Mouse (Mus musculus): ENCODE results near the gene Nrxn1.

Nrxn1 gene

DNA sequence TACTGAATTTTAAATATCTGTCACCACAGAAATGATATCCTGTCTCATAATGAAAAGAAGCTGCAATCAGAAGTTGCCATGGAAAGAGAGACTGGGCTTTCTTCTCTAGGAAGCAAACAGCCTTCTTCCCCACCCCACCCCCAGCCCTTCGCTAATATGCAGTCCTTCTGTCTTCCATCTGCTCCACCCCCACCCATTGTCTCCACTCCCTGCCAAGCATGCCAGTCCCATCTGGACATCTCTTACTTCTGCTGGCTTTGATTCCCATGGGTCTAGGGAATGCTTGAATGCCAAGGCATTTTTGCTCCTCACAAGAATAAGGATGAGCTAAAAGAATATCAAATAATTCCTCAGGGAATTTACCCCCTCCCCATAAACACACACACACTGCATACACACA, 1006.0 kb downstream of the Nrxn1 start:
- DNase-seq (ENCODE audit: low spot score): peak; percentile 73

DNA sequence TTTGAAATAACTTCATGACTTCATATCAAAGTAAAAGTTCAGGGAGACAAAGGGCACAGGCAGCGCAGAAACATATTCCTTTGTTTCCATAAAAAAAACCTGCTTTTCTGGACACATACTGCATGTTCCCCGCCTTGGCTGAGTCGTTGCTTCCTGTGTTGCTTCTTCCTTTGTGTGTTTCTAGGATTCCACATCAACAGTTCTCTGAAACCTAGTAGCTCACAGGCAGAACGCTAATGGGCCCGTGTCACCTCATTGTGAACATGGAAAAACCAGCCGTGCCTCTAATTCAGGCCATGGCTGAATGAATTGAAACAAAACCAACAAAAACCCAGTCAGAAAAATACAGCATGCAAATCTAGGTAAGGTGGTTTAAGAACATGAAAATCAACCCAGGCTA, 1013.9 kb downstream of the Nrxn1 start:
- DNase-seq (ENCODE audit: low spot score): no peak

DNA sequence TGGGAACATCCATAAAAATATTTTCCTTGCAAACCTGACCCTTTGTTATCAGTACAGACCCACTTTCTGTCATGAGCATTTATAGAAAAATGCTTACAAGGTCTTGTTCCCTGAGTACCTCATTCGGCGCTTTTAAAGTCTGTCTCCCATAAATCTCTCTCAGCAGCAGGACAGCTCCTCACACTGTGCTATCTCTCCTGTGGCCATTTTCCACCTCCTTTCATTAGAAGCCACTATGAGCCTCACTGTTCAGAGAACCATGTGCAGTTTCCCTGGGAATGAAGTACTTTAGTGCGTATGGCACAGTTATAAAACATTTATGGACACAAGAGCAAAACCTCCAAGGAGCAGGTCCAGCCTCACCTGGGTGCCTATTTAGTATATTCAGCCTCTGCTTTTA, 1014.4 kb downstream of the Nrxn1 start:
- peak; percentile 27 for DNase-seq (ENCODE audit: low spot score)

DNA sequence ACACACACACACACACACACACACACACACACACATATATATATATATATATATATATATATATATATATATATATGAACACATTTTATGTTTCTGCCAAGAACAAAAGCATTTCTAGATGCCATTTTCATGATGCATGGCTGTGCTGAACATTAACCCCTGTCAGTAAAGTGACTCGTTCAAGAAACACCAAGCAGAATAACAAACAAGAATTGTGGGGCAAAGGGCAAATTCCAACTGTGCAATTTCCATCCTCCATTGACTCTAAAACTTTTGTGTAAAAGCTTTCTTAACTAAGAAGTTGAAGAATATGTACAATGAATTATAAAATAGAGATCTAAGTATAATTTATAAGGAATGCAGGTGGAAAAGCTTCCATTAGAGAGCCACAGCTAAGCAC, 1030.0 kb downstream of the Nrxn1 start:
- peak; percentile 38 for DNase-seq (ENCODE audit: low spot score)

DNA sequence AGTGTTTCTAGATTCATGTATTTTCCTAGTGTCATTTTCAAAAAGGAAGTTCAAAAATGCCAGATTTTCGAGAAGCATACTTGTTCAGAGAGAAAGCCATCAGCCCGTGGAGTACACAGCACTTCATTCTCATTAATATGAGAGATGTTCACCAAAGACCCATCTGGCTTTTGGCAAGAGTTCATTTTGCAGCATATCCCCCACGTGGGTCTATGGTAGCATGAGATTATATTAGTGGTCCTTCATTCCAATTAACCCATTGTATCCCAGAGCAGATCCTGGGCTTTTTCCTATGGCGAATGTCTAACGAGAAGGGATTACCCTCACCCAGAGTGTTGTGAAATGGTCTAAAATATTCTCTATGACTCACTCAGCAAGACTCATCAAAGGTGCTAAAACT, 1032.0 kb downstream of the Nrxn1 start:
- no peak for DNase-seq (ENCODE audit: low spot score)

DNA sequence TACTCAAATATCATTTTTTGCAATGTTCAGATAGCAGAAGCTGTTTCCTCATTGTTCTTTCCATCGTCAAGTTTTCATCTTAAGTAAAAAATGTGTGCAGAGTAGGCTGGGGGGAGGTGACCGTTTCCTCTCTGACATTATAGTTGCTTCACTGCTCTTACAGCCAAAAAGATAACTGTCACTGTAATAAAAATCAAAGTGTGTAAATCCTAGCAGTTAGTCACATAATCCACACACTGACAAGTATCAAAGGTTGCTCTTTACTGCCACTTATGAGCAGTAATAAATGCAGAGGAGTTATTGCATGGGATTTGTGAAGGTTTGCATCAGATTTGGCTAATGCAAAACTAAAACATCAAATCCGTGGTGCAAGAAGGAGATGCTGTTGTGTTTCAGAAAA, 1032.7 kb downstream of the Nrxn1 start:
- DNase-seq (ENCODE audit: low spot score): no peak

DNA sequence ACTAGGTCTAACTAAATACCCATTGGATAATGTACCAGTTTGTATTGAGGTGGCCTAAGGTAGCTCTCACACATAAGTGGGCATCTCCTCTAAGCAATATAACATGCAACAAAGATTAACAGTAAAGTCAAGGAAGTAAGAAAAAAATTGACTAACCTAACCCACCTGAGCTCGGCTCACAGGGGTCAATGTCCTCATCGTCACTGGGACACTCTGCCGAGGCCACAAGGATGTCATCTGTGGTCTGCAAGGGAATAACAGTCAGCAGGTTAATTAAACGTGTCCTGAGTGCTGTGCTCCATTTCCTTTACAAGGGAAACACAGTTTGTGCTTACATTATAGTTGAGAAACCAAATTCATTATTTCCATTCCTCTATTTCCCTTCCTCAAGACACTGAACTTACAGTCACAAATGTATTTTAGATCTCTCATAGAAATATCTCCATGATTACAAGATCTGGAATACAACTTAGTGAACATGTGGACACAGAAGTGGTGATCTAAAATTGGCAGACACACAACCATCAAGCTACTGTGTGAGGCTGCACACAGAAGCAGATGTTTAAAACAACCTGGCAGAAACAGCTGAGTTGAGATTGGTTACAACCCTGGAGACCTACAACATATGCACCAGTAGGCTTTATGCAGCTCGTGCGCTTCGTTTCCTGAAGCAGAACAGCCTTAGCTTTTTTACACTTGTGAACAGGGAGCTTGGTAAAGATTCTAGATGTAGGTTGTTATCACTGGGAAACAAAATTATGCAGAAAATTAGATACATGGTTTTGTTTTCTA, 1033.4 kb downstream of the Nrxn1 start:
- DNase-seq (ENCODE audit: low spot score): no peak

DNA sequence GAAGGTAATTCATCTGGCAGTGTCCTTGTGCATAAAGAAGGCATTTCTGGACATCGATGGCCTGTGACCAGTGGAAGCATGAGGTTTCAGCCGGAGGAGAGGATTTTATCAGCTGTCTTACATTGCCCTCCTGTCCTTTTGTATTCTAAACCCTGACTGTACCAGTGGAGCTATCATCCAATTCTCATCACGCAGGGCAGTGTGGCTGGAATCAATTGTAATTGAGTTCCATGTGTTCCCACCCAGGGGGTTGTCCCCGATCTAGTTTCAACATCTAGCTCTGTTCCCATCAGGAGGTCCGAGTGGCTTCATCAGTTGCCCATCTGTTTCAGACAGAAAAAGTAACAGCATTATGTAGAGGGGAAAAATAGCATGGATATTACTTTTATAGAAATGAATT, 1038.6 kb downstream of the Nrxn1 start:
- peak; percentile 36 for DNase-seq (ENCODE audit: low spot score)

DNA sequence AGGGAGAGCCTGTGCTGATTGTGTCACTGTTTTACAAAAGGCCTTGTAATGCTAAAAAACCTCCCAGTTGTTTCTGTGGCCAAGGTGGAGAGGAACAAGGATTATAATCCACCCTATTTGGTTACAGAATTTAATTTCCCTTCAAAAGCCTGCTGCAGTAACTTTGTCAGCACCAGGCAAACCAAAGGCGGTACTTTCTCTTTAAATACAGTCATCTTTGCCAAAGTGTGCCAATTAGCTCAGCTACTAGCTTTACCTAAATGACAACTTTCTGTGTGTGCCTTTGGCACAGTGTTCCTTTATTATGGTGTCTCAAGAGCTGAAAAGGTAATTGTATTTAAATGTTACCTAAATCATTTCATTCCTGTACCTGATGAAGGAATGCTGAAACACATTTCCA, 1053.6 kb downstream of the Nrxn1 start:
- DNase-seq (ENCODE audit: low spot score): no peak

DNA sequence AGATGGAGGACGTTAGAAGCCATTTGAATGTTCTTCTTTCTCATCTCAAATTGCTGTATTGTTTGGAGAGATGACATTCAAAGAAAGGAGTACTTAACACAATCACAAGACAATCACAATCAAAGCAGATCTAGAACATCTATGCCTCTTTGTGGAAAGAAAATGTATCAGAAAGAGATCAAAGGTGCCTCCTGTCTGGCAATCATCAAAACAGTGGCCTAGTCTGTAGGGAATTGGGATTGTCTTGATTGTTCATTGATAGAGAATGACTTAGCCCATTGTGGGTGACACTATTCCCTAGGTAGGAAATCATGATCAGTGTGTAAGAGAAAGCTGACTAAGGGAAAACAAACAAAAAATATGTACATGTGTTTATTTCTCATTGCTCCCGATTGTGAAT, 1060.5 kb downstream of the Nrxn1 start:
- no peak for DNase-seq (ENCODE audit: low spot score)

DNA sequence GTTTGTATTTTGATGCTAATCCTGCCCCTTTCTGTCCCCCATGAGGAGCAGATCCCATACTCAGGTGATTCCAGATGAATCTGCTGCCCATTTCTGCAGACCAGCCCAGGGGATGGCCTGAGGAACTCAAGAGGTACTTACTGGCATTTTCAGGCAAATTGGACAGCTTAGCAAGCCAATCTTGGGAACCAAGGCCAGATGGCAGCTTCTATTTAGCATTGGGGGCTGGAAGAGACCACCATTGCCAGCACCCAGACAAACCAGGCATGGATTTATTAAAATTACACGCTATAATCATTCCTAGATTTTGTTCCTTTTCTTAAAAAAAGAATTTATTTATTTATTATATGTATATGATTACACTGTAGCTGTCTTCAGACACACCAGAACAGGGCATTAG, 1076.2 kb downstream of the Nrxn1 start:
- no peak for DNase-seq (ENCODE audit: low spot score)

DNA sequence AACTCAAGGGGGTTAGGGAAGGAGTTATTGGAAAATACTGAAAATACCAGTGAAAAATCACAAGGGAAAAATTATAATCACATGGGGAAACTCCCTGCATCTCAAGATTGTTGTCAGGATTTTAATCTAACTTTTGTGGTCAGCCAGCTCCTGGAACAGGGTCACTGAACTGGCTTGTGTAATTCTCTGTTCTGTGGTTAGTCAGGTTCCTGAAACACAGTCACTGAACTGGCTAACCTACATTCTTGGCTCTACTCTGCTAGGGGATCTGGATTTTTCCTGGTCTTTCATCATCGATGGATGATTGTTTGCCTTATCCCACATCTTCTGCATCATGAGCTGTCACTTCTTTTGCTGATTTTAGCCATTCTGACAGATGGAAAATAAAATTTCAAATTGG, 1081.1 kb downstream of the Nrxn1 start:
- DNase-seq (ENCODE audit: low spot score): no peak

DNA sequence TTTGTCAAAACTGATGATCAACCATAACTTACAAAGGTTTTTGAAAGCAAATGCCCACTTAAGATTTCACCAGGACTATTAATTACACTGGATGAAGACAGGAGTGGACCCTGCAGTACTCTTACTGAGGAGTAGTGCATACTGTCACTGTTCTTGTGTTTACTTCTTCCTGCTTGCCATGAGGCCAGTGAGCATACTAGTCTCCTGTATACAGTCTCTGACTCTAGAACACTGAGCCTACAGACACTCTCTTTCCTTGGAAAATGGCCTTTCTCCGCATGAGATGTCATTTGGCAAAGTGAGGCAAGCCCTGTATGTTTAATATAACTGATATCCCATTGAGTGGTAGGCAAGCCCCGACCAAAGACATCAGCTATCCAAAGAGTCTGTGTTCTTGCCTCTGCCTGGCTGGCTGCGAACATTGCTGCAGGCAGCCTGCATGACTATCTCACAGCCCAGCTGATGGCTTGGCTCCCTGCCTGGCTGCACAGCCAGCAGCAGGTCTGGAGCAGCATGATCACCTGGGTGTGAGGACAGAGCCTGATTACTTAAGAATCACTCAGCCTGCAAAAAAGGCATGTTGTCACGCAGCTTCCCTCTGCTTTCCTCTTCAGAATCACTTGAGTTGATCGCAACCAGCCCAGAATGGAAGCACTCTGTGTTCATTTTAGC, 1085.3 kb downstream of the Nrxn1 start:
- no peak for DNase-seq (ENCODE audit: low spot score)

DNA sequence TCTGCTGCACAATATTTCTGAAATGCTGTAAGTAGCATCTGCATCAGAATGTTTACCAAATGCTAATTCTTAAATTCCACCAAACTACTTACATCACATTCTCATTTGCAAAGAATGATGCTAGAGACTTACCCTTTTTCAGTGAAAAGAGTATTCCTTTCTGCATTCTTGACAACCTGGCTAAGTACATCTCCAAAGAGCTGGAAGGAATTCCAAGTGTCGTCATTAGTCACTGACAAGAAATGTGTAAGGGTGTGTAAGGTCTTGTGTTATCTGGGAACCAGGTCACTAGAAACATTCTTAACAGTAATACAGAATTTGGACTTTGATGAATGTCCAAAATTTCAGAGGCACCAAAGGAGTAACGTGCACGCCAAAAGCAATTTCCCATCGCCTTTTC, 1102.2 kb downstream of the Nrxn1 start:
- no peak for DNase-seq (ENCODE audit: low spot score)

All from embryo, embryonic 10.5 days (tissue).